Mouse (Mus musculus) cerebellum, adult 2 months (tissue): ENCODE measurements around the gene Cabp2. TPM values are rescaled to one million over a fixed set of nuclear protein-coding genes. Genes with fewer than 3 reads are reported as not detected.
"Not testable (repeated sequence)": the region's sequence is repeated elsewhere in the genome, so short reads cannot be mapped to it uniquely, and the experiment has no call there.

Experiments used
- DNase-seq, 2 experiments: peaks; one replicate each; pipeline ENCODE4 v3.0.0; 2021
- H3K27ac ChIP-seq: fragments of 200-500 bp; 2 replicates; pipeline ENCODE4 v1.5.1; 2012; ENCODE audit warnings: low read length, control low read depth, inconsistent platforms; ENCODE audit not compliant: insufficient read depth
- H3K27me3 ChIP-seq: fragments of 200-500 bp; 2 replicates; pipeline ENCODE4 v1.6.1; 2012; ENCODE audit warnings: inconsistent platforms, mild to moderate bottlenecking, low read length, moderate library complexity; ENCODE audit not compliant: control insufficient read depth, insufficient read depth
- H3K4me1 ChIP-seq: fragments of 200-500 bp; 2 replicates; pipeline ENCODE4 v1.6.1; 2011; ENCODE audit warnings: low read length; ENCODE audit not compliant: control insufficient read depth, insufficient read depth
- H3K4me3 ChIP-seq: fragments of 200-500 bp; replicated peaks from 2 replicates; pipeline ENCODE3; 2011; ENCODE audit warnings: mild to moderate bottlenecking, low read depth, low read length, control low read depth; ENCODE audit not compliant: insufficient read depth
- CTCF ChIP-seq: fragments of 200-500 bp; IDR thresholded peaks from 2 replicates; pipeline ENCODE4 v1.5.1; 2011; ENCODE audit warnings: low read depth, mild to moderate bottlenecking, control low read depth, low read length, moderate library complexity, borderline replicate concordance; ENCODE audit not compliant: insufficient read depth
- POLR2A ChIP-seq: fragments of 200-500 bp; IDR thresholded peaks from 2 replicates; pipeline ENCODE4 v1.6.1; 2011; ENCODE audit warnings: low read length, control low read depth, borderline replicate concordance; ENCODE audit not compliant: insufficient read depth
- WGBS: fragments of 180-500 bp; shearing (Covaris S2); methylation state at CpG from one replicate; pipeline ENCODE4 v1.1.7; 2018; 5-methylcytosine and 5-hydroxymethylcytosine counted together
- polyA plus RNA-seq: library from polyadenylated mRNA; depleted of rRNA; stranded (reverse); fragments of >200 nt; gene quantifications from 2 replicates; pipeline ENCODE4 v1.2.3, GENCODE M21; 2012

The Cabp2 gene
- polyA plus RNA-seq, 1 experiment, result 5.5 TPM

GRCm38 (mm10) chr19:4121097-4121805 lies 39.9 kb downstream of the Cabp2 start:
- Histone ChIP-seq H3K4me1 (no peaks in the 10 kb centered on the region), H3K27me3 (no peaks in the 10 kb centered on the region), H3K4me3 (peak overlapping the region; percentile 64), H3K27ac (peak overlapping the region; percentile 63)
- peak; percentile 98 for DNase-seq
- TF ChIP-seq CTCF (no peak), POLR2A (peak; percentile 80; the same call in 1 of the 2 replicates)
- 2% methylated on average over 38 of the region's 38 CpGs for whole genome bisulfite sequencing

GRCm38 (mm10) chr19:4121896-4122295 lies 40.5 kb downstream of the Cabp2 start:
- 67% methylated on average over 6 of the region's 6 CpGs for WGBS
- not testable (repeated sequence) for H3K27ac ChIP-seq, H3K27me3 ChIP-seq, H3K4me1 ChIP-seq, DNase-seq, H3K4me3 ChIP-seq

- no peak for DNase-seq
- Histone ChIP-seq H3K4me3 (no peak overlapping the region), H3K27me3 (no peaks in the 10 kb centered on the region), H3K4me1 (peaks cover 6% of the 10 kb centered on the region; the same call in 1 of the 2 replicates), H3K27ac (no peak overlapping the region)
- TF ChIP-seq CTCF, result no peak
- 88% methylated on average over 7 of the region's 7 CpGs for WGBS
Measured at GRCm38 (mm10) chr19:4122411-4123370, 41.3 kb downstream of the Cabp2 start.

- Histone ChIP-seq H3K27ac (no peak overlapping the region), H3K4me1 (peaks cover 6% of the 10 kb centered on the region; the same call in 1 of the 2 replicates), H3K27me3 (no peaks in the 10 kb centered on the region), H3K4me3 (no peak overlapping the region)
- no peak for TF ChIP-seq CTCF
- 87% methylated on average over 4 of the region's 4 CpGs for WGBS
- no peak for DNase-seq
Measured at GRCm38 (mm10) chr19:4124432-4124831, 43.1 kb downstream of the Cabp2 start.

- H3K27me3 ChIP-seq, H3K4me1 ChIP-seq: not testable (repeated sequence)
- 1% methylated on average over 3 of the region's 4 CpGs for WGBS
- peak in 1 of 2 experiments; percentile 36 for DNase-seq
- peak overlapping the region; percentile 93 for H3K27ac ChIP-seq
- peak overlapping the region; percentile 97 for H3K4me3 ChIP-seq
Measured at GRCm38 (mm10) chr19:4125268-4125667, 43.9 kb downstream of the Cabp2 start.

GRCm38 (mm10) chr19:4125741-4126696 lies 44.6 kb downstream of the Cabp2 start, which contains the start of gene Aip:
Gene Aip (minus strand): TSS chr19:4125858.
- TF ChIP-seq CTCF, result peak; percentile 63
- TF ChIP-seq POLR2A, result peak; percentile 34; the same call in 1 of the 2 replicates
- peak; percentile 98 to 99 for DNase-seq
- Histone ChIP-seq H3K4me3 (peak within 1 kb of the TSS; percentile 97), H3K27ac (peak within 1 kb of the TSS; percentile 93), H3K27me3 (no peaks in the 10 kb centered on the region), H3K4me1 (peaks cover 6% of the 10 kb centered on the region; the same call in 1 of the 2 replicates)
- WGBS, result under 1% methylated on average over 62 of the region's 64 CpGs

GRCm38 (mm10) chr19:4126759-4127495 lies 45.5 kb downstream of the Cabp2 start:
- H3K4me1 ChIP-seq, result peaks cover 6% of the 10 kb centered on the region; the same call in 1 of the 2 replicates
- no peak overlapping the region for H3K27ac ChIP-seq
- peak overlapping the region; percentile 97 for H3K4me3 ChIP-seq
- no peak for DNase-seq
- no peaks in the 10 kb centered on the region for H3K27me3 ChIP-seq
- 61% methylated on average over 7 of the region's 7 CpGs for WGBS
- TF ChIP-seq CTCF (no peak), POLR2A (no peak)
